Mouse (Mus musculus) large intestine, adult 2 months (tissue): ENCODE measurements around the gene Hydin. TPM values are rescaled to one million over a fixed set of nuclear protein-coding genes. Genes with fewer than 3 reads are reported as not detected.

ENCODE experiments used
- DNase-seq: peaks from one replicate; pipeline ENCODE4 v3.0.0-alpha.2; 2012; ENCODE audit warnings: low read depth, low spot score
- WGBS: fragments of 180-500 bp; shearing (Covaris S2); methylation state at CpG from one replicate; pipeline ENCODE4 v1.1.7; 2018; 5-methylcytosine and 5-hydroxymethylcytosine counted together
- polyA plus RNA-seq: library from polyadenylated mRNA; depleted of rRNA; stranded (reverse); fragments of >200 nt; gene quantifications from 2 replicates; pipeline ENCODE4 v1.2.3, GENCODE M21; 2012; rRNA removed

Gene Hydin
- polyA plus RNA-seq, 1 experiment, result not detected

DNA sequence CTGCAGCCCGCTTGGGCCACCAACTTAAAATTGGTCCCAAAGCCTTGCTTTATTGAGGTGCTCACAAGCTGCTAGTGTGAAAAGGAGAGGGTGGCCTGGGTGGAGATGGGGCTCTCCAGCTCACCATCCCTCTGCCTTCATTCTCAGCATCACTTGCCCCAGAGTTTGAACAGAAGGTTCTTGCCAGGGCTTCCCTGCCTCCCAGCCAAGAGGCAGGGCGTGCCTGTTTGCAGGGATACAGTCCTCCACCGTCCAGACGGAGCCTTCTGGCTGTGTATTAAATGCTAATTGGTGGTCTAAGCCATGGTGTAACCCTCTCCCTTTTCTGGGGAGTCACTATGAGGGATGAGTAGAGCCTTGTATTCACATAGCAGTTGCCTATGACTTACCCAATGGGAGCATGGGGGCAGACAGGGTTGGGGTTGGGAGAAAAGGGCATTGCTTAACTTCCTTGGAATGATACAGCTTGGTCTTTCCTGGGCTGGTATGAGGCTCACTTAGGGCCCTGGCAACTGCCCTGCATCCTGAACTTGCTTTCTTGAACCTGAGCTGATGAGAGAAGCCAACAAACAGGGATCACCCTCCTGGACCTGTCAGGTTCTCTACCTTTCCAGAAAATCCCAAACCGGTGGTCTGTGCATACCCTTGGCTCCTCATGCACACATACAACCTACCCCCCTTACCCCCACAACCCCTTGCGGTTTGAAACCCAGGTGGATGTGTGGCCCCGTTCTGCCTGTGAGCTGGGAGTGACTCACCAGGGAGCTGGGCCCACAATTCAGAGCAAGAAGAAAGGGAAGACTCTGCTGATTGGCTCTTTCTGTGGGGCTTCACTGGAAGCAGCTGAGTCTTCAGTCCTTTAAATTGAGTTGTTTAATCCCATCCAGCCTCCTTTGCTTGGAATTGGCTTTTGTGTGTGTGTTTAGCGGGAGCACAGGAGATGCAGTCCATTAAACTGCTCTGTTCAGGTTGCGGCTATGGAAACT, 387.6 kb downstream of the Hydin start:
- no peak for DNase-seq
- 87% methylated on average over 9 of the region's 9 CpGs for WGBS

DNA sequence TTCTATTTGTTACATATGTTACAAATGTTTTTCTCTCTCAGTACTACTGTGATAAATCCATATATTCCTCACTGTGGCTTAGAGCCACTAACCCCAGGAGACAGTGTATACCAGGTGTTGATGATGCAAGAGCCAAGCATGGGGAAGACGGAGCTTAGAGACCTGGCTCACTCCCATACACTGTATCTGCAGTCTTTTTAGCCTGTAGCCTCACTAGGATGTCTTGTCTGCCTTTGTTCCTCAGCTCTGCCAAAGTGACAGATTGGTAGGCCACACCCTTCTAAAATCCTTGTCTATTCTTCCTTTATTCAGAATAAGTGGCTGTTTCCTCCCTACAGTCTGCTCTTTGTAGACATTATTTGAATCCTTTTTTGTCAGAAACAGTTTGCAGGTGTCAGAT, 389.1 kb downstream of the Hydin start:
- 83% methylated on average over 1 of the region's 1 CpGs for WGBS

DNA sequence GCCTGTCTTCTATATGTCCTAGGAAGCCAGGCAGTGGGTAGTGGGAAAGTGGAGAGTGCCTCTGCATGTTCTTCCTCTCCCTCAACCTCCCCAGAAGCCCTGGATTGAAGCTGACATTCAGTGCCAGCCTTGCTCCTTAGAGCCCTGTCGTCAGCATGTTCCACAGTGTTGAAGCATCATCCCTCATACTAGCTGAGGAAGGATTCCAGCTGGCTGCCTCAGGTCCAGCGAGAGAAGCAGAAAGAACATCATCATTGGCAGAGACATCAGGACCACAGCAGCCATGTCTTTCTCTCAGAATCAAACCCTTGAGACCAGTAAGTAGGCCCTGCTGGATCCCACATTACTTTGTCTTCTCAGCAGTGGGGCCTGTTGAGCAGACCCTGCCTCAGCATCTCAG, 390.9 kb downstream of the Hydin start:
- DNase-seq, result no peak
- WGBS, result 92% methylated on average over 2 of the region's 2 CpGs

More for the DNA sequence above, 389.1 kb downstream of the Hydin start:
- DNase-seq, result no peak

Other genes starting within 250 kb of the Hydin start
- 30.7 and 50.1 TPM in 2 replicates for gene Chst4, start 227.2 kb upstream of the Hydin start, polyA plus RNA-seq
- 0.95 and 1.0 TPM in 2 replicates for gene Zfp612, start 187.2 kb upstream of the Hydin start, polyA plus RNA-seq
- not detected in 2 replicates for gene Gm21964, start 165.8 kb upstream of the Hydin start, polyA plus RNA-seq
- not detected in 2 replicates for gene Gm17720, start 164.2 kb upstream of the Hydin start, polyA plus RNA-seq
- gene Calb2, start 98.8 kb upstream of the Hydin start, polyA plus RNA-seq, result 4.9 and 5.2 TPM in 2 replicates
- gene Cmtr2, start 51.3 kb upstream of the Hydin start, polyA plus RNA-seq, result 3.6 and 3.9 TPM in 2 replicates